Mouse (Mus musculus) olfactory bulb, adult 2 months (tissue): ENCODE measurements at regions not wholly inside any gene's neighbourhood (a gene's known extent, or its start where the extent isn't known, plus 50 kb on each side); places are given as distances from the start of the nearest gene placed in this dataset.

Experiments used
- H3K27ac ChIP-seq: fragments of 200-500 bp; 2 replicates; pipeline ENCODE4 v1.5.1; 2012; ENCODE audit warnings: low read depth, low read length; ENCODE audit not compliant: insufficient read depth
- H3K4me1 ChIP-seq: fragments of 200-500 bp; 2 replicates; pipeline ENCODE4 v1.6.1; 2012; ENCODE audit warnings: low read length; ENCODE audit not compliant: control insufficient read depth, insufficient read depth
- H3K4me3 ChIP-seq: fragments of 200-500 bp; 2 replicates; pipeline ENCODE4 v1.5.1; 2012; ENCODE audit warnings: mild to moderate bottlenecking, low read depth, low read length, moderate library complexity; ENCODE audit not compliant: insufficient read depth
- CTCF ChIP-seq: fragments of 200-500 bp; IDR thresholded peaks from 2 replicates; pipeline ENCODE4 v1.5.1; 2012; ENCODE audit warnings: low read depth, mild to moderate bottlenecking, low read length, moderate library complexity; ENCODE audit not compliant: insufficient read depth
- POLR2A ChIP-seq: fragments of 200-500 bp; IDR thresholded peaks from 2 replicates; pipeline ENCODE4 v1.6.1; 2012; ENCODE audit warnings: mild to moderate bottlenecking, low read depth, low read length, moderate library complexity; ENCODE audit not compliant: insufficient read depth
- WGBS: fragments of 180-500 bp; shearing (Covaris S2); methylation state at CpG from one replicate; pipeline ENCODE4 v1.1.7; 2018; 5-methylcytosine and 5-hydroxymethylcytosine counted together

- no peak overlapping the region for H3K4me3 ChIP-seq
- WGBS: 96% methylated on average over 3 of the region's 3 CpGs
- H3K27ac ChIP-seq: no peak overlapping the region
- TF ChIP-seq POLR2A: no peak
- TF ChIP-seq CTCF: no peak
- no peaks in the 10 kb centered on the region for H3K4me1 ChIP-seq
Observed at GRCm38 (mm10) chr4:12784479-12784878, 612.7 kb upstream of the Fam92a start.

GRCm38 (mm10) chr4:12784068-12784467 lies 612.3 kb upstream of the Fam92a start:
- no peak overlapping the region for H3K4me3 ChIP-seq
- H3K4me1 ChIP-seq: no peaks in the 10 kb centered on the region
- TF ChIP-seq POLR2A: no peak
- no peak for TF ChIP-seq CTCF
- whole genome bisulfite sequencing: 88% methylated on average over 11 of the region's 11 CpGs
- no peak overlapping the region for H3K27ac ChIP-seq

GRCm38 (mm10) chr4:12781969-12782904 lies 610.4 kb upstream of the Fam92a start:
- TF ChIP-seq POLR2A (no peak), CTCF (no peak)
- no peak overlapping the region for H3K27ac ChIP-seq
- 77% methylated on average over 10 of the region's 10 CpGs for WGBS

GRCm38 (mm10) chr4:12780254-12780653 lies 608.4 kb upstream of the Fam92a start:
- Histone ChIP-seq H3K4me3 (no peak overlapping the region), H3K4me1 (no peaks in the 10 kb centered on the region), H3K27ac (no peak overlapping the region)
- WGBS: 90% methylated on average over 2 of the region's 2 CpGs
- TF ChIP-seq CTCF: no peak
- TF ChIP-seq POLR2A: no peak

More at GRCm38 (mm10) chr4:12781969-12782904, 610.4 kb upstream of the Fam92a start:
- H3K4me1 ChIP-seq: no peaks in the 10 kb centered on the region
- no peak overlapping the region for H3K4me3 ChIP-seq

- Histone ChIP-seq H3K4me1 (no peaks in the 10 kb centered on the region), H3K4me3 (no peak overlapping the region), H3K27ac (no peak overlapping the region)
- WGBS: 98% methylated on average over 1 of the region's 1 CpGs
- no peak for TF ChIP-seq CTCF
- TF ChIP-seq POLR2A: no peak
Observed at GRCm38 (mm10) chr4:12779211-12779610, 607.4 kb upstream of the Fam92a start.

GRCm38 (mm10) chr4:12778163-12778562 lies 606.3 kb upstream of the Fam92a start:
- no peak for TF ChIP-seq POLR2A
- no peak for TF ChIP-seq CTCF
- WGBS: 77% methylated on average over 2 of the region's 2 CpGs

GRCm38 (mm10) chr4:12776217-12776578 lies 604.4 kb upstream of the Fam92a start:
- Histone ChIP-seq H3K4me3 (no peak overlapping the region), H3K4me1 (no peaks in the 10 kb centered on the region), H3K27ac (no peak overlapping the region)
- TF ChIP-seq CTCF (no peak), POLR2A (no peak)
- 94% methylated on average over 2 of the region's 2 CpGs for WGBS

More at GRCm38 (mm10) chr4:12778163-12778562, 606.3 kb upstream of the Fam92a start:
- Histone ChIP-seq H3K4me1 (no peaks in the 10 kb centered on the region), H3K27ac (no peak overlapping the region), H3K4me3 (no peak overlapping the region)

- no peak overlapping the region for H3K27ac ChIP-seq
- WGBS: 58% methylated on average over 3 of the region's 3 CpGs
- H3K4me3 ChIP-seq: no peak overlapping the region
- H3K4me1 ChIP-seq: no peaks in the 10 kb centered on the region
- TF ChIP-seq CTCF (no peak), POLR2A (no peak)
Observed at GRCm38 (mm10) chr4:12775524-12776216, 603.9 kb upstream of the Fam92a start.

GRCm38 (mm10) chr4:12775090-12775489 lies 603.3 kb upstream of the Fam92a start:
- no peaks in the 10 kb centered on the region for H3K4me1 ChIP-seq
- TF ChIP-seq POLR2A (no peak), CTCF (no peak)
- H3K27ac ChIP-seq: no peak overlapping the region
- WGBS: 46% methylated on average over 4 of the region's 4 CpGs
- H3K4me3 ChIP-seq: no peak overlapping the region
